ENCODE assay signal across 17 mouse cellular contexts in the genomic region with DNA sequence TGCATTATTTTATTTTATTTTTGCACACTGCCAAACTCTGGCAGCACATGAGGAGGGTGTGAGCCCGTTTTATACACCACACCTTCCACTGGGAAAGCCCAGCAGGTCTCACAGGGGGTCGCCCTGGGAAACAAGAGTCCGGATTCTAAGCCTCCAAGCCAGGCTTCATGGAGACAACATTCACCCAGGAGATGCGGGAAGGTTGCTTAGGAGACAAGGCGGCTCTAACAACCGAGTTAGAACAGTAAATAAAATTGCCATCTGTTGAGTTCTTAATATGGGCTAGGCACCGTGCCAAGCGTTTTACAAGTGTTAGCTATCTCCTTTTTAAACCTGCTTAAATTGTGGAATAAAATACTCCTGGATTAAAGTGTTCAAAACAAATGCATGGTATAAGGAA. TPM values are rescaled to one million over a fixed set of nuclear protein-coding genes. Genes with fewer than 3 reads are reported as not detected.
A peak's percentile ranks its signal among the peaks of the same experiment; 100 is the strongest.
DNase-seq lines count a peak whose midpoint lies in the region; ATAC-seq lines count a peak whose summit lies in the region.
"Had no signal": no experiment of that assay in that cellular context is flagged by ENCODE, and none has a peak within 500 bp of the region (broad histone marks: within the 10 kb centered on the region; RNA-seq: fewer than 3 reads in every experiment).

No protein-coding gene starts in this region.

- no peaks in the 10 kb centered on the region for H3K9me3 ChIP-seq in forebrain, embryonic 14.5 days (replicated peaks; ENCODE audit: control insufficient read depth, low read length)
- H3K9me3 ChIP-seq in forebrain, embryonic 11.5 days (ENCODE audit: control insufficient read depth, low read length) = no peaks in the 10 kb centered on the region
- H3K9me3 ChIP-seq in neural tube, embryonic 14.5 days (ENCODE audit: control insufficient read depth, low read length) = no peaks in the 10 kb centered on the region
- H3K9me3 ChIP-seq: embryonic facial prominence, embryonic 12.5 days; liver, embryonic 12.5 days had no signal

- H3K27me3 ChIP-seq in forebrain, embryonic 14.5 days (replicated peaks; ENCODE audit: control insufficient read depth, insufficient read depth, low read length) = no peaks in the 10 kb centered on the region
- H3K27me3 ChIP-seq in forebrain, embryonic 11.5 days (ENCODE audit: control insufficient read depth, insufficient read depth, low read length) = no peaks in the 10 kb centered on the region
- no peaks in the 10 kb centered on the region for H3K27me3 ChIP-seq in neural tube, embryonic 14.5 days (ENCODE audit: control insufficient read depth, insufficient read depth, low read length)
- H3K27me3 ChIP-seq: embryonic facial prominence, embryonic 12.5 days had no signal

- H3K36me3 ChIP-seq in forebrain, embryonic 14.5 days (ENCODE audit: control insufficient read depth, insufficient read depth, low read length) = no peaks in the 10 kb centered on the region
- H3K36me3 ChIP-seq in forebrain, embryonic 11.5 days (ENCODE audit: control insufficient read depth, insufficient read depth, low read length) = no peaks in the 10 kb centered on the region
- no peaks in the 10 kb centered on the region for H3K36me3 ChIP-seq in neural tube, embryonic 14.5 days (ENCODE audit: control insufficient read depth, insufficient read depth, low read length)
- H3K36me3 ChIP-seq: embryonic facial prominence, embryonic 12.5 days; liver, embryonic 12.5 days had no signal

- peak; percentile 47; the same call in 1 of the 2 replicates for ATAC-seq in forebrain, embryonic 14.5 days
- ATAC-seq in forebrain, embryonic 11.5 days (replicated peaks; ENCODE audit: low FRiP score) = no peak
- ATAC-seq in neural tube, embryonic 14.5 days (ENCODE audit: low read depth) = peak; percentile 24; the same call in 1 of the 2 replicates
- ATAC-seq: liver, embryonic 12.5 days had no signal

- H3K4me2 ChIP-seq in forebrain, embryonic 14.5 days (ENCODE audit: low read length) = no peak overlapping the region
- H3K4me2 ChIP-seq in forebrain, embryonic 11.5 days (ENCODE audit: low read depth, low read length, severe bottlenecking) = no peak overlapping the region
- H3K4me2 ChIP-seq in neural tube, embryonic 14.5 days (ENCODE audit: low read depth, low read length) = no peak overlapping the region; the same call in 1 of the 2 replicates
- H3K4me2 ChIP-seq: embryonic facial prominence, embryonic 12.5 days; liver, embryonic 12.5 days had no signal

- no peak overlapping the region for H3K9ac ChIP-seq in forebrain, embryonic 14.5 days (ENCODE audit: low read length)
- no peak overlapping the region for H3K9ac ChIP-seq in forebrain, embryonic 11.5 days (ENCODE audit: low read length)
- no peak overlapping the region for H3K9ac ChIP-seq in neural tube, embryonic 14.5 days (replicated peaks; ENCODE audit: low read depth, low read length)
- H3K9ac ChIP-seq: embryonic facial prominence, embryonic 12.5 days; liver, embryonic 12.5 days had no signal

- peak; percentile 85 for DNase-seq in forebrain, embryonic 14.5 days (ENCODE audit: low spot score)
- no peak for DNase-seq in forebrain, embryonic 11.5 days (ENCODE audit: low spot score)
- DNase-seq in brain, adult 2 months (ENCODE audit: low read depth, low spot score) = peak; percentile 85
- peak; percentile 72 to 93 for DNase-seq in layer of hippocampus, adult 18-20 months (ENCODE audit: low spot score in 2 of 2)
- no peak for DNase-seq in embryo, embryonic 11 days
- no peak for DNase-seq in heart, postnatal 10 days
- DNase-seq in urinary bladder, postnatal 25 days (ENCODE audit: low spot score) = no peak
- DNase-seq: adrenal gland, adult 2 months; cerebellum, adult 8-10 months; gastrocnemius, postnatal 14 days; heart, postnatal 14 days; lung, postnatal 4 days had no signal

- WGBS in forebrain, embryonic 14.5 days = 25% methylated on average over 8 of the region's 8 CpGs
- WGBS in forebrain, embryonic 11.5 days = 50% methylated on average over 8 of the region's 8 CpGs
- 29% methylated on average over 8 of the region's 8 CpGs for WGBS in neural tube, embryonic 14.5 days

- intact Hi-C loops in heart, postnatal 10 days (cut with DNase I) = no loop called here

- no peak overlapping the region for H3K4me3 ChIP-seq in forebrain, embryonic 14.5 days (ENCODE audit: low read depth, low read length)
- no peak overlapping the region for H3K4me3 ChIP-seq in forebrain, embryonic 11.5 days (ENCODE audit: low read depth, low read length)
- no peak overlapping the region for H3K4me3 ChIP-seq in neural tube, embryonic 14.5 days (ENCODE audit: low read depth, low read length)
- H3K4me3 ChIP-seq: embryonic facial prominence, embryonic 12.5 days; liver, embryonic 12.5 days had no signal

- H3K27ac ChIP-seq in forebrain, embryonic 14.5 days (ENCODE audit: low read depth, low read length) = peak overlapping the region; percentile 58; the same call in 1 of the 2 replicates
- H3K27ac ChIP-seq in forebrain, embryonic 11.5 days (ENCODE audit: low read depth, low read length) = no peak overlapping the region
- no peak overlapping the region; the same call in 1 of the 2 replicates for H3K27ac ChIP-seq in neural tube, embryonic 14.5 days (ENCODE audit: low read depth, low read length)
- H3K27ac ChIP-seq: embryonic facial prominence, embryonic 12.5 days; kidney, postnatal 0 days; liver, embryonic 12.5 days had no signal

- H3K4me1 ChIP-seq in forebrain, embryonic 14.5 days (ENCODE audit: control insufficient read depth, insufficient read depth, low read length) = peaks cover 12% of the 10 kb centered on the region; the same call in 1 of the 2 replicates
- peaks cover 3% of the 10 kb centered on the region; the same call in 1 of the 2 replicates for H3K4me1 ChIP-seq in forebrain, embryonic 11.5 days (replicated peaks; ENCODE audit: control insufficient read depth, insufficient read depth, low read length)
- H3K4me1 ChIP-seq in neural tube, embryonic 14.5 days (ENCODE audit: control insufficient read depth, insufficient read depth, low read length) = peaks cover 9% of the 10 kb centered on the region

RNA-seq across cellular contexts. Expression of a gene that starts 17.1 kb away (rescaled TPM):
- polyA plus RNA-seq in forebrain, embryonic 14.5 days (2014; fragmentation: Nextera tagmentation; extraction: Ambion mirVana) = 18.1 and 20.0 TPM in 2 replicates
- 16.0 and 16.5 TPM in 2 replicates for polyA plus RNA-seq in forebrain, embryonic 11.5 days (2014; fragmentation: Nextera tagmentation; extraction: Ambion mirVana)
- total RNA-seq in layer of hippocampus, adult 18-20 months (2021) = 10 to 100 TPM; 55.3 to 61.1 TPM
- 25.8 and 35.1 TPM in 2 replicates for polyA plus RNA-seq in neural tube, embryonic 14.5 days (2014; fragmentation: Nextera tagmentation; extraction: Ambion mirVana)
- total RNA-seq in heart, postnatal 10 days (2021) = 10 to 100 TPM; 16.6 to 18.6 TPM

RNA-seq across cellular contexts. Expression of a gene that starts 37.7 kb away (rescaled TPM):
- polyA plus RNA-seq in forebrain, embryonic 14.5 days (2014; fragmentation: Nextera tagmentation; extraction: Ambion mirVana) = 0.08 and 0.16 TPM in 2 replicates
- polyA plus RNA-seq in forebrain, embryonic 11.5 days (2014; fragmentation: Nextera tagmentation; extraction: Ambion mirVana) = not detected in 2 replicates
- 1 to 10 TPM; 1.3 to 1.8 TPM for total RNA-seq in layer of hippocampus, adult 18-20 months (2021)
- 0.17 TPM in 1 of 2 replicates, not detected in the other for polyA plus RNA-seq in neural tube, embryonic 14.5 days (2014; fragmentation: Nextera tagmentation; extraction: Ambion mirVana)
- under 1 TPM in 1 of 2 experiments, not detected in 1; 0.77 TPM for total RNA-seq in heart, postnatal 10 days (2021)
- total RNA-seq: adrenal gland, adult 2 months had no signal
- polyA plus RNA-seq: adrenal gland, adult 2 months; embryonic facial prominence, embryonic 12.5 days; kidney, postnatal 0 days; liver, embryonic 12.5 days; urinary bladder, adult 2 months had no signal

Comparison
In these comparisons a context has a peak if more than half of its experiments do, and no peak if none do; other contexts are left out.
1. DNase-seq: peak in forebrain, embryonic 14.5 days (single experiment), brain, adult 2 months (single experiment) and layer of hippocampus, adult 18-20 months (2 of 2); none in forebrain, embryonic 11.5 days (single experiment), embryo, embryonic 11 days (single experiment), heart, postnatal 10 days (0 of 2) and urinary bladder, postnatal 25 days (single experiment).